Mouse (Mus musculus) brown adipose tissue, adult 24 weeks (tissue): Measurements from ENCODE around the gene Osbpl10. TPM values are rescaled to one million over a fixed set of nuclear protein-coding genes. Genes with fewer than 3 reads are reported as not detected.

Source experiments
- H3K27ac ChIP-seq: fragments of 200-500 bp; replicated peaks from 2 replicates; pipeline ENCODE4 v1.5.1; 2012; ENCODE audit warnings: low read depth, mild to moderate bottlenecking, low read length
- H3K4me1 ChIP-seq: fragments of 200-500 bp; 2 replicates; pipeline ENCODE4 v1.6.1; 2012; ENCODE audit warnings: low read length, mixed read lengths; ENCODE audit not compliant: control insufficient read depth, insufficient read depth, insufficient read length
- H3K4me3 ChIP-seq: fragments of 200-500 bp; 2 replicates; pipeline ENCODE4 v1.5.1; 2012; ENCODE audit warnings: low read depth, mild to moderate bottlenecking, low read length, moderate library complexity; ENCODE audit not compliant: insufficient read depth
- polyA plus RNA-seq: library from polyadenylated mRNA; stranded (reverse); fragments of >200 nt; gene quantifications from 2 replicates; pipeline ENCODE4 v1.2.4, GENCODE M21; 2012; ENCODE audit not compliant: missing spikeins, insufficient read depth, insufficient read length

The Osbpl10 gene
- polyA plus RNA-seq, 1 experiment, result not detected

GRCm38 (mm10) chr9:115034788-115035187 lies 56.4 kb downstream of the Osbpl10 start:
- H3K4me3 ChIP-seq, result no peak overlapping the region
- H3K27ac ChIP-seq, result no peak overlapping the region
- no peaks in the 10 kb centered on the region for H3K4me1 ChIP-seq

- Histone ChIP-seq H3K4me1 (no peaks in the 10 kb centered on the region), H3K27ac (no peak overlapping the region), H3K4me3 (peak overlapping the region; percentile 2; the same call in 1 of the 2 replicates)
These were observed 59.8 kb downstream of the Osbpl10 start for GRCm38 (mm10) chr9:115038215-115038614.

GRCm38 (mm10) chr9:115038686-115039085 lies 60.3 kb downstream of the Osbpl10 start:
- no peak overlapping the region for H3K4me3 ChIP-seq
- H3K27ac ChIP-seq, result no peak overlapping the region
- H3K4me1 ChIP-seq, result no peaks in the 10 kb centered on the region

- Histone ChIP-seq H3K4me1 (no peaks in the 10 kb centered on the region), H3K27ac (no peak overlapping the region), H3K4me3 (no peak overlapping the region)
These were observed 60.9 kb downstream of the Osbpl10 start for GRCm38 (mm10) chr9:115039245-115039644.

- Histone ChIP-seq H3K27ac (no peak overlapping the region), H3K4me3 (no peak overlapping the region), H3K4me1 (no peaks in the 10 kb centered on the region)
These were observed 64.2 kb downstream of the Osbpl10 start for GRCm38 (mm10) chr9:115042571-115042970.

GRCm38 (mm10) chr9:115042971-115043706 lies 64.8 kb downstream of the Osbpl10 start:
- no peak overlapping the region for H3K27ac ChIP-seq
- H3K4me3 ChIP-seq, result no peak overlapping the region
- H3K4me1 ChIP-seq, result no peaks in the 10 kb centered on the region

- Histone ChIP-seq H3K4me3 (no peak overlapping the region), H3K27ac (no peak overlapping the region), H3K4me1 (no peaks in the 10 kb centered on the region)
These were observed 65.8 kb downstream of the Osbpl10 start for GRCm38 (mm10) chr9:115043881-115044770.

GRCm38 (mm10) chr9:115045087-115045800 lies 66.9 kb downstream of the Osbpl10 start:
- Histone ChIP-seq H3K4me3 (no peak overlapping the region), H3K4me1 (no peaks in the 10 kb centered on the region), H3K27ac (no peak overlapping the region)

GRCm38 (mm10) chr9:115046701-115047100 lies 68.3 kb downstream of the Osbpl10 start:
- Histone ChIP-seq H3K27ac (no peak overlapping the region), H3K4me1 (no peaks in the 10 kb centered on the region), H3K4me3 (no peak overlapping the region)

GRCm38 (mm10) chr9:115048340-115048739 lies 70.0 kb downstream of the Osbpl10 start:
- no peak overlapping the region for H3K4me3 ChIP-seq
- H3K4me1 ChIP-seq, result no peaks in the 10 kb centered on the region
- no peak overlapping the region for H3K27ac ChIP-seq

GRCm38 (mm10) chr9:115048861-115049260 lies 70.5 kb downstream of the Osbpl10 start:
- Histone ChIP-seq H3K4me1 (no peaks in the 10 kb centered on the region), H3K4me3 (no peak overlapping the region), H3K27ac (no peak overlapping the region)

GRCm38 (mm10) chr9:115049981-115050720 lies 71.8 kb downstream of the Osbpl10 start:
- no peak overlapping the region for H3K4me3 ChIP-seq
- H3K27ac ChIP-seq, result no peak overlapping the region
- H3K4me1 ChIP-seq, result no peaks in the 10 kb centered on the region

- Histone ChIP-seq H3K4me3 (no peak overlapping the region), H3K4me1 (no peaks in the 10 kb centered on the region), H3K27ac (no peak overlapping the region)
These were observed 73.6 kb downstream of the Osbpl10 start for GRCm38 (mm10) chr9:115051976-115052375.

- no peak overlapping the region for H3K4me3 ChIP-seq
- H3K27ac ChIP-seq, result no peak overlapping the region
- H3K4me1 ChIP-seq, result no peaks in the 10 kb centered on the region
These were observed 75.4 kb downstream of the Osbpl10 start for GRCm38 (mm10) chr9:115053779-115054178.
